Mouse (Mus musculus): ENCODE results near the gene Ntm.

DNA sequence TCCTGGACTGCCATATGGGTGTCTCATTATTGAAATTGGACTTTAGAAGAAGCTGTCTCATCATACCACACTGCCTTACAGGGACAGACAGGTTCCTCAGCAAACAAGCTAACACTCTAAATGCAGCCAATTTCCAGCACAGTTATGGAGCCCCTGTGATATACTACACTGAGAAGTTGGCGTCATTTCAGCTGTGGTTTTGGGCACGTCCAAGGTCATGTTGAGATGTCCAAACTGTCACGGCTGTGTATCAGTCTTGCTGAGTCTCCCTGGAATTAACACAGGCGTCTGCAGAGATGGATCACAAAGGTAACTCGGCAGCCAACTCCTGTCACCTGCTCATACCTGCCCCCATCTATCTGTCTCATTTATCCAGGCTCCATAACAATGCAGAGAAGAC lies 779.9 kb downstream of the Ntm start:
- TF ChIP-seq CTCF (IDR thresholded peaks at IDR 0.05) (no peak), EP300 (IDR thresholded peaks at IDR 0.05) (no peak)
